Mouse (Mus musculus): ENCODE results near the gene Pfdn6.
"Not testable (repeated sequence)": the region's sequence is repeated elsewhere in the genome, so short reads cannot be mapped to it uniquely, and the experiment has no call there.

Pfdn6 gene

DNA sequence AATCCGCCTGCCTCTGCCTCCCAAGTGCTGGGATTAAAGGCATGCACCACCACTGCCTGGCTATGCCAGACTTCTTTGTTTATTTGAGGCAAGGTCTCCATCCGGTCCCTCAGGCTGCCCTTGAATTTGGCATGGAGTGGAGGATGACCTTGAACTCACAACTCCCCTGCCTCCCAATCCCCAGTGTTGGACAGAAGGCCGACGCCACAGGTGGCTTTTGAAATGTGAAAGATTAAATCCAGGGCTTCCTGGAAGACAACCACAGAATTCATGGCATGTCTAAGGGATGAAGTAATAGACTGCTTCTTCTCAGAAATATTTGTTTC is 39.2 kb downstream of the Pfdn6 start:
- intact Hi-C loops (cut with DNase I) = no loop called here

DNA sequence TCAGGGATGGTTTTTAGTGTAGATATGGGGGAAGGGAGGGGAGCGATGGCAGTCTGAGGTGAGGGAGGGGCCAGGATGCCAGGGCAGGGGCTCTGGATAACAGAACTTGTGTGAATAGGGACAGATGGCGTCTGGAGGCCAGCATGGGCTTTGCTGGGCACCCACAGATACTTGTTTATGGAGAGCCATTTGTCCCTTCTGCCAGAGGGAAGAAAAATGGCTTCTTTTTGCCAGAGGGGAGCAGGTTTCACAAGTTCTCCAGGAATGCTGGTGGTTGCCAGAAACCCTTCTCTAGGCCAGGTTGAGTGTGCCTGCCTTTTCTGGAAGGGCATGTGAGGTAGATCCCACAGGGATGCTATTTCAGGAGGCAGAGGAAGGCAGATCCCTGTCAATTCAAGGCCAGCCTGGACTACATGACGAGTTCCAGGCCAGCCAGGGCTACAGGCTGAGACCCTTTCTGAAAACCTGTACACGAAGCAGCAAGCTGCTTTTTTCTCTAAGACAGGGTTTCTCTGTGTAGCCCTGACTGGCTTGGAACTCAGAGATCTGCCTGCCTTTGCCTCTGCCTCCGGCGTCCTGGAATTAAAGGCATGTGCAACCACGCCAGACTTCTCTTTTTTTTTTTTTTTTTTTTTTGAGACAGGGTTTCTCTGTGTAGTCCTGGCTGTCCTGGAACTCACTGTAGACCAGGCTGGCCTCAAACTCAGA is 39.7 kb downstream of the Pfdn6 start:
- intact Hi-C loops (cut with DNase I) = no loop called here

DNA sequence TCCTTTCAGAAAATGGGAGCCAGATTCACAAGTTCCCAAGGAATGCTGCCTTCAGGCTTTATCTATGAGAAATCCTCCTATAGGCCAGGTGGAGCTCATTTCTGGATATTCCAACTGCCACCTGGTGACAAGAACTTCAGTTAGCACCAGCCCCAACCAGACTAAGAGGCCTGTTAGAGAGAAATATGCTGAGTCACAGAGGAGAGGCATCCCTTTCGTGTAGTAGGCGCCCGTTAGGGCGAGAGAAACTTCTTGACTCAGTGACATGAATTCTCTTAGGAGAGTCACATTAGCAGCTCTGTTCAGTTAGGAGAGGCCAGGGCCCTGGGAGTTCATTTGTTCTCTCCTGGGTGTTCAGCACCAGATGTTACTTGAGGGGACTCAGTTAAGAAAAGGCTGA is 40.5 kb downstream of the Pfdn6 start:
- intact Hi-C loops (cut with DNase I) = no loop called here

DNA sequence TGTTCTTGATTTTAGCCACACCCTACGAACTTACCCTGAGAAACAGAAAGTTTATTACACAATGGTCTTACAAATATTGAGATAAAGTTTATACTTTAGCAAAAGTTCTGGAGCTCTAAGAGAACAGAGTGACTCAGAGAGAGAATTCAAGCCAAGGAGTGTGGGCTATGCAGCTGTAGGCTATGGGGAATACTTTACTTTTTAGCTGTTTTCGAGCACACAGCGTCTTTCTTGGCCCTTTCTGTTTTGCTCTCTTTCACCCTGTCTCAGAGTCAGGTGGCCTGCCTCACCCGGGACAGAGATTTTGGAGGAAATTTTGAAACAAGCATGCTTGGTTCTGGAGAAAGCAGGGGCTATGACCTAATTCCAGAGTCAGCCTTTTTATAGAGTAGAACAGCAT is 42.0 kb downstream of the Pfdn6 start:
- intact Hi-C loops (cut with DNase I) = not testable (repeated sequence)

DNA sequence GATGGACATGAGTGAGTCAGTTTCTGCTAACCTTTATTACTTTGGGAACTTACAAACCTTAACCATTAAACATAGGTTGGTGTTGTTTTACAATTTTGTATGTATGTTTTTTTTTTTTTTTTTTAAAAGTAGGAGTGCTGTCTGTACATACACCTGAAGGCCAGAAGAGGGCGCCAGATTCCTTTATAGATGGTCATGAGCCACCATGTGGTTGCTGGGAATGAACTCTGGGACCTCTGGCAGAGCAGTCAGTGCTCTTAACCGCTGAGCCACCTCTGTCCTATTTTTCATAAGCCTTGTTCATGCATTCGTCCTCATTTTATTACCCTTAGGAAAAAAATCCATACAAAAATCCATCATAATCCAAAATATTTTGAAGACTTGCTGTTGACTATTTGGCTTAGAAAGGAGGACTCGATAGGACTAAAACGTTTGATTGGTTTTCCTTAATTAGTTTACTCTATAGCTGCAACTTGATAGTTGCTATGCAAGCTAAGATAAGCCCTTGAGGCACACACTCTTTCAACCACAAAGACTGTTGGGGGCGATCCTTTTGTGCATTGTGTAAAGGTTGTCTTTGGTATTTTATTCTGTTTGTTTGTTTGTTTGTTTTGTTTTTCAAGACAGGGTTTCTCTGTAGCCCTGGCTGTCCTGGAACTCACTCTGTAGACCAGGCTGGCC is 42.9 kb downstream of the Pfdn6 start:
- intact Hi-C loops (cut with DNase I) = no loop called here

DNA sequence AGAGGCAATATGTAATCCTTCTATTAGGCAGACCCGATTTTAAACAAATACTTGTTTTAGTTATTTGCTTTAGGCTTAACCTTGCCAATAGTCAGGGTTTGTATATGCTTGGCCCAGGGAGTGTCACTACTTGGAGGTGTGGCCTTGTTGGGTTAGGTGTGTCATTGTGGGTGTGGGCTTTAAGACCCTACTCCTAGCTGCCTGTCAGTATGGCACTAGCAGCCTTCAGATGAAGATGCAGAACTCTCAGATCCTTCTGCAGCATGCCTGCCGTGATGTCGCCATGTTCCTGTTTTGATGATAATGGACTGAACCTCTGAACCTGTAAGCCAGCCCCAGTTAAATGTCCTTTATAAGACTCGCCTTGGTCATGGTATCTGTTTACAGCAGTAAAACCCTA is 47.1 kb downstream of the Pfdn6 start:
- intact Hi-C loops (cut with DNase I) = not testable (repeated sequence)

DNA sequence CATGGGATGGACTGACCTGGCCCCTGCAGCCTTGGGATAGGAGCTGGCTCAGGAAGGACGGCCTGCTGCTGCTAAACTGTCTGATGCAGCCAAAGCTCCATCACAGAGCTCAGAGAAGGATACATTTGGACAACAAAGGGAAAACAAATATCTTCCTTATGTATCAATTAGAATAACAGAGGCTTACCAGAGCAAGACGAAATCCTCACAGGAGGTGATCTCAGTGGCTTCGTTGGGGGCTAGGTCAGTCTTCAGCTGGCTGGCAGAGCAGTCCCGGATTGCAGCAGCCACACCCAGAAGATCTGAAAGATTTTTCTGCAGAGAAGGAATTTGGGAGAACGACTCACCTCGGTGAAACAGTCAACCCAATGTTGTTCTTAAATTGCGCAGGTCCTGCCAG is 47.7 kb downstream of the Pfdn6 start:
- intact Hi-C loops (cut with DNase I) = no loop called here

DNA sequence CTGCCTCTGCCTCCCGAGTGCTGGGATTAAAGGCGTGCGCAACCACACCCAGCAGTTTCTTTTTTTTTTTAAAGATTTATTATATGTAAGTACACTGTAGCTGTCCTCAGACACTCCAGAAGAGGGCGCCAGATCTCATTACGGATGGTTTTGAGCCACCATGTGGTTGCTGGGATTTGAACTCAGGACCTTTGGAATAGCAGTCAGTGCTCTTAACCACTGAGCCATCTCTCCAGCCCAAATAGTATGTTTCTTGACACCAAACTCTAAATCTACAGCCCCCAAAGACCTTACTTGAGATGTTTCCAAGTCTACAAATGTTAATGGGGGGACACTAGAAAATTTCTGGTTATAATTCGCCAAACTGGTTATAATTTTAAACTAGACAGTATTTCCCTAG is 48.3 kb downstream of the Pfdn6 start:
- intact Hi-C loops (cut with DNase I) = not testable (repeated sequence)

DNA sequence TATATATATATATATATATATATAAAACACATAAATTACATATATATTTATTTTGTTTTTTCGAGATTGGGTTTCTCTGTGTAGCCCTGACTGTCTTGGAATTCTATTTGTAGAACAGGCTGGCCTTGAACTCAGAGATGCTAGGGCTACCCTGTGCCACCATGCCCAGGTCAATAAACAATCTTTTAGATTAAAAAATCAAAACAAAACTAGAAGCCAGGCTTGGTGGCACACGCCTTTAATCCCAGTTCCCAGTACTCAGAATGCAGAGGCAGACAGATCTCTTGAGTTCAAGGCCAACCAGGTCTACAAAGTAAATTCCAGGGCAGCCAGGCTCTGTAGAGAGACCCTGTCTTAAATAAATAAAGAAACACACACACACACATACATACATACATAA is 48.8 kb downstream of the Pfdn6 start:
- intact Hi-C loops (cut with DNase I) = no loop called here

DNA sequence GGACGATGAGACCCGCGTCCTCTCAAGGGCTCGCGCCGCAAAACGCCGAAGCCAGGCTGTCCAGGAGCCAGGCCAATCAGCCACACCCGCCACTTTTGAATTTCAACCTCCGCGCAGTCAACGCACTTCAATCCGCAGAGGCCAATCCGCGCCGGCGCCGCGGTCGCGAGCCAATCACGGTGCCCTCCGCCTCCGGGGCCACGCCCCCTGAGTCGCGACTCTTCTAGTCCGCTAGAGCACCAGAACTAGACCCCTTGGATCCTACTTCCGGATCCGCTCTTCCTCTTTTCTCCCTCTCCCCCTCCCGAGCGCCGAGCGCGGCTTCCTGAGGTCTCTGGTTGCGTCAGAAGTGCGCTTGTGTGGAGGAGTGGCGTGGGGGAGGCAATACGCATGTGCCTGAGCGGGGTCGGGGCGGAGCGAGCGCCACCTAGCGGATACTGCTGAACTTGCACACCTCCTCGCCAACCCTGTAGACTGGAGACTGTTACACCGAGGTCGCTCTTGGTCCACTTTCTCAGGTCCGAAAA is 49.5 kb downstream of the Pfdn6 start, which contains the start of gene Kifc1:
TSS of gene Kifc1 (minus strand) at position 129 of the 527 bp plus-strand sequence.
- intact Hi-C loops (cut with DNase I) = no loop called here

DNA sequence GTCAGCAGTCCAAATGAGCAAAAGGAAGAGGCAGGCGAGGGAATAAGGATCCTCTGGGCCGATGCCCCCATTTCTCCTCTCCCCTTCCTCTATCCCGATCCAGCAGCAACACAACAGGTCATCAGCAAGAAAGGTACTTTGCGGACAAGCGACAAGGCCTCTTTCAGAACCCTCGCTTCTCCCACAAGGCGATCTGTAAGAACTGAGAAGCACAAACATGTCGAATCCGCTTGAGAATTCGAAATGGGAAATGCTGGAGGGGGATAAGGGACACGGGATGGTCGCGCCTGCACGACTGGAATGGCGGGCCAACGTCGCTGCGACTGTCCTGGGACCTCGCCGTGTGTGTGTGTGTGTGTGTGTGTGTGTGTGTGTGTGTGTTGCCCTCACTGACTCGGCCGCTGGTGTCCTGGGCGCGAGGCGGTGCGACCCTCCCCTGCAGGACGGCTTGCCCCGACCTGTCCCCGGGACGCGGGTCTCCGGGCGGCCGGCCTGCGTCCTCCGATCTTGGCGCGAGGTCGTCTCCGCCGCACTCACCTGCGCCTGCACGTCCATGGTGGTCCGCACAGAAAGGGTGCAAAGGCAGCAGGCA is 50.1 kb downstream of the Pfdn6 start:
- intact Hi-C loops (cut with DNase I) = not testable (repeated sequence)

Data from adrenal gland (tissue).